Mouse (Mus musculus) midbrain, embryonic 16.5 days (tissue): ENCODE measurements around the gene Slc8b1. TPM values are rescaled to one million over a fixed set of nuclear protein-coding genes. Genes with fewer than 3 reads are reported as not detected.

Experiments used
- ATAC-seq: fragments of 200-750 bp; cut with Nextera tagmentation; 2 replicates; pipeline ENCODE4 v1.8.0; 2017; ENCODE audit warnings: moderate TSS enrichment
- H3K27ac ChIP-seq: fragments of 300-500 bp; sonication (generic); 2 replicates; pipeline ENCODE4 v1.5.1; 2014; ENCODE audit warnings: mild to moderate bottlenecking, low read length, mixed read lengths
- H3K27me3 ChIP-seq: fragments of 300-500 bp; sonication (generic); 2 replicates; pipeline ENCODE4 v1.6.1; 2014; ENCODE audit warnings: low read depth, low read length, mixed read lengths; ENCODE audit not compliant: control insufficient read depth, insufficient read depth
- H3K36me3 ChIP-seq: fragments of 300-500 bp; sonication (generic); 2 replicates; pipeline ENCODE4 v1.6.1; 2014; ENCODE audit warnings: mild to moderate bottlenecking, low read length, moderate library complexity, mixed read lengths; ENCODE audit not compliant: control insufficient read depth, insufficient read depth
- H3K4me1 ChIP-seq: fragments of 300-500 bp; sonication (generic); 2 replicates; pipeline ENCODE4 v1.6.1; 2014; ENCODE audit warnings: mild to moderate bottlenecking, low read length, mixed read lengths; ENCODE audit not compliant: control insufficient read depth, insufficient read depth
- H3K4me2 ChIP-seq: fragments of 300-500 bp; sonication (generic); 2 replicates; pipeline ENCODE4 v1.6.1; 2014; ENCODE audit warnings: mild to moderate bottlenecking, low read length, mixed read lengths
- H3K4me3 ChIP-seq: fragments of 300-500 bp; sonication (generic); 2 replicates; pipeline ENCODE4 v1.5.1; 2014; ENCODE audit warnings: low read depth, mild to moderate bottlenecking, low read length, moderate library complexity, mixed read lengths
- H3K9ac ChIP-seq: fragments of 300-500 bp; sonication (generic); 2 replicates; pipeline ENCODE4 v1.6.1; 2014; ENCODE audit warnings: low read depth, low read length, mixed read lengths
- H3K9me3 ChIP-seq: fragments of 300-500 bp; sonication (generic); replicated peaks from 2 replicates; pipeline ENCODE4 v1.6.1; 2014; ENCODE audit warnings: mild to moderate bottlenecking, low read length, mixed read lengths; ENCODE audit not compliant: control insufficient read depth, poor library complexity, severe bottlenecking
- WGBS: fragments of 180-500 bp; shearing (Covaris S2); extraction: QIAGEN DNeasy Blood & Tissue Kit; methylation state at CpG from one replicate; pipeline ENCODE4 v1.1.7; 2014; 5-methylcytosine and 5-hydroxymethylcytosine counted together
- polyA plus RNA-seq: library from polyadenylated mRNA; unstranded; fragments of >200 nt; fragmentation: Nextera tagmentation; extraction: Ambion mirVana; gene quantifications from 2 replicates; pipeline ENCODE4 v1.2.1, GENCODE M21; 2015

Gene Slc8b1
- polyA plus RNA-seq, 1 experiment from 2014 or later = 2.0 TPM

- Histone ChIP-seq H3K9me3 (no peaks in the 10 kb centered on the region), H3K9ac (no peak overlapping the region), H3K4me1 (peaks cover 2% of the 10 kb centered on the region; the same call in 1 of the 2 replicates), H3K27me3 (no peaks in the 10 kb centered on the region), H3K4me3 (no peak overlapping the region), H3K36me3 (peaks cover 3% of the 10 kb centered on the region; the same call in 1 of the 2 replicates), H3K27ac (no peak overlapping the region), H3K4me2 (no peak overlapping the region)
- no peak for ATAC-seq
- WGBS = 86% methylated on average over 9 of the region's 9 CpGs
Measured at GRCm38 (mm10) chr5:120582002-120582401, 71.0 kb downstream of the Slc8b1 start.

GRCm38 (mm10) chr5:120583511-120583910, 72.5 kb downstream of the Slc8b1 start:
- Histone ChIP-seq H3K9ac (no peak overlapping the region), H3K4me1 (peaks cover 9% of the 10 kb centered on the region), H3K27ac (no peak overlapping the region), H3K4me3 (no peak overlapping the region), H3K36me3 (peaks cover 3% of the 10 kb centered on the region; the same call in 1 of the 2 replicates), H3K9me3 (no peaks in the 10 kb centered on the region), H3K27me3 (no peaks in the 10 kb centered on the region), H3K4me2 (no peak overlapping the region)
- 95% methylated on average over 4 of the region's 4 CpGs for WGBS
- ATAC-seq = no peak

Other genes starting within 250 kb of the Slc8b1 start
- gene Lhx5, start 79.5 kb upstream of the Slc8b1 start, polyA plus RNA-seq = 22.5 and 23.2 TPM in 2 replicates
- gene Sdsl, start 38.4 kb upstream of the Slc8b1 start, polyA plus RNA-seq = 5.1 and 5.6 TPM in 2 replicates
- gene Sds, start 34.6 kb upstream of the Slc8b1 start, polyA plus RNA-seq = 0.36 TPM in 1 of 2 replicates, not detected in the other
- 28.7 and 30.6 TPM in 2 replicates for gene Plbd2, start 7.5 kb upstream of the Slc8b1 start, polyA plus RNA-seq
- 13.1 and 13.5 TPM in 2 replicates for gene Tpcn1, start 77.5 kb downstream of the Slc8b1 start, polyA plus RNA-seq
- gene Iqcd, start 77.8 kb downstream of the Slc8b1 start, polyA plus RNA-seq = 2.0 and 2.1 TPM in 2 replicates
- 27.2 and 33.1 TPM in 2 replicates for gene Rita1, start 101.4 kb downstream of the Slc8b1 start, polyA plus RNA-seq
- 38.7 and 39.9 TPM in 2 replicates for gene Ddx54, start 101.6 kb downstream of the Slc8b1 start, polyA plus RNA-seq
- 0.47 and 1.2 TPM in 2 replicates for gene Cfap73, start 123.1 kb downstream of the Slc8b1 start, polyA plus RNA-seq
- gene Rasal1, start 137.6 kb downstream of the Slc8b1 start, polyA plus RNA-seq = 2.4 and 4.9 TPM in 2 replicates
- 49.6 and 50.2 TPM in 2 replicates for gene Dtx1, start 200.8 kb downstream of the Slc8b1 start, polyA plus RNA-seq
- 0.14 and 0.26 TPM in 2 replicates for gene Oas2, start 238.7 kb downstream of the Slc8b1 start, polyA plus RNA-seq